Comparison of ENCODE assay signal across 9 mouse cellular contexts in genomic region chr9:110490913-110491312, GRCm38 (mm10). TPM values are rescaled to one million over a fixed set of nuclear protein-coding genes. Genes with fewer than 3 reads are reported as not detected.
DNase-seq lines count a peak whose midpoint lies in the region; ATAC-seq and TF ChIP-seq lines count a peak whose summit lies in the region.
"Had no signal": no experiment of that assay in that cellular context is flagged by ENCODE, and none has a peak within 500 bp of the region (broad histone marks: within the 10 kb centered on the region; RNA-seq: fewer than 3 reads in every experiment).

No protein-coding gene starts in this region.

- H3K9ac ChIP-seq in intestine, postnatal 0 days (ENCODE audit: low read depth, low read length), result no peak overlapping the region
- no peak overlapping the region for H3K9ac ChIP-seq in intestine, embryonic 16.5 days (ENCODE audit: low read depth, low read length)
- H3K9ac ChIP-seq: liver, embryonic 15.5 days had no signal

- peaks cover 6% of the 10 kb centered on the region for H3K9me3 ChIP-seq in intestine, postnatal 0 days (ENCODE audit: control insufficient read depth)
- peaks cover 5% of the 10 kb centered on the region for H3K9me3 ChIP-seq in intestine, embryonic 16.5 days (ENCODE audit: control insufficient read depth, low read length)

- peak; percentile 50 for TF ChIP-seq CTCF in intestine, postnatal 0 days (IDR thresholded peaks at IDR 0.05; ENCODE audit: low read depth)

- DNase-seq in CD4-positive helper T cell, adult 2 months (ENCODE audit: low read depth, low spot score), result peak; percentile 12
- peak; percentile 62 for DNase-seq in R1 (ENCODE audit: low read depth, low spot score)
- DNase-seq in naive thymus-derived CD4-positive, alpha-beta T cell, adult 2 months (ENCODE audit: low read depth), result peak; percentile 40
- no peak for DNase-seq in MN1 (ENCODE audit: low spot score)
- no peak for DNase-seq in frontal cortex, postnatal 25 days (ENCODE audit: low spot score in 2 of 2)
- no peak for DNase-seq in neural tube, embryonic 10.5 days (ENCODE audit: extremely low spot score, low spot score)

- no peak overlapping the region for H3K4me2 ChIP-seq in intestine, postnatal 0 days (replicated peaks; ENCODE audit: low read depth)
- H3K4me2 ChIP-seq in intestine, embryonic 16.5 days (ENCODE audit: low read depth, low read length), result no peak overlapping the region
- H3K4me2 ChIP-seq: liver, embryonic 15.5 days had no signal

- H3K36me3 ChIP-seq in intestine, postnatal 0 days (ENCODE audit: control insufficient read depth, insufficient read depth), result no peaks in the 10 kb centered on the region
- H3K36me3 ChIP-seq in intestine, embryonic 16.5 days (ENCODE audit: control insufficient read depth, insufficient read depth, low read length), result no peaks in the 10 kb centered on the region; the same call in 1 of the 2 replicates
- H3K36me3 ChIP-seq: liver, embryonic 15.5 days had no signal

- 61% methylated on average over 5 of the region's 5 CpGs for WGBS in intestine, postnatal 0 days
- WGBS in intestine, embryonic 16.5 days, result 62% methylated on average over 5 of the region's 5 CpGs

- no peak overlapping the region for H3K4me3 ChIP-seq in intestine, postnatal 0 days (ENCODE audit: low read depth, low read length)
- H3K4me3 ChIP-seq in intestine, embryonic 16.5 days (ENCODE audit: low read length), result no peak overlapping the region
- H3K4me3 ChIP-seq: liver, embryonic 15.5 days had no signal

- no peaks in the 10 kb centered on the region for H3K4me1 ChIP-seq in intestine, postnatal 0 days (replicated peaks; ENCODE audit: control insufficient read depth, insufficient read depth, low read length)
- no peaks in the 10 kb centered on the region for H3K4me1 ChIP-seq in intestine, embryonic 16.5 days (ENCODE audit: control insufficient read depth, insufficient read depth, low read length)
- H3K4me1 ChIP-seq: liver, embryonic 15.5 days had no signal

- no peak overlapping the region for H3K27ac ChIP-seq in intestine, postnatal 0 days (ENCODE audit: low read depth, low read length)
- H3K27ac ChIP-seq in intestine, embryonic 16.5 days (ENCODE audit: low read length), result no peak overlapping the region
- H3K27ac ChIP-seq: liver, embryonic 15.5 days had no signal

- H3K27me3 ChIP-seq in intestine, postnatal 0 days (replicated peaks; ENCODE audit: control insufficient read depth, insufficient read depth, low read length), result no peaks in the 10 kb centered on the region
- no peaks in the 10 kb centered on the region for H3K27me3 ChIP-seq in intestine, embryonic 16.5 days (replicated peaks; ENCODE audit: control insufficient read depth, insufficient read depth, low read length)
- H3K27me3 ChIP-seq: liver, embryonic 15.5 days had no signal

- no peak for ATAC-seq in intestine, postnatal 0 days
- no peak for ATAC-seq in intestine, embryonic 16.5 days

RNA-seq across cellular contexts. Expression of gene Kif9, which starts 14.2 kb away (rescaled TPM):
- 0.17 and 0.43 TPM in 2 replicates for polyA plus RNA-seq in intestine, postnatal 0 days (2015; fragmentation: Nextera tagmentation; extraction: Ambion mirVana)
- polyA plus RNA-seq in intestine, embryonic 16.5 days (2015; fragmentation: Nextera tagmentation; extraction: Ambion mirVana), result 0.53 and 0.78 TPM in 2 replicates

RNA-seq across cellular contexts. Expression of gene Klhl18, which starts 14.4 kb away (rescaled TPM):
- polyA plus RNA-seq in intestine, postnatal 0 days (2015; fragmentation: Nextera tagmentation; extraction: Ambion mirVana), result 5.2 and 5.5 TPM in 2 replicates
- 8.7 and 8.8 TPM in 2 replicates for polyA plus RNA-seq in intestine, embryonic 16.5 days (2015; fragmentation: Nextera tagmentation; extraction: Ambion mirVana)

RNA-seq across cellular contexts. Expression of gene Setd2, which starts 41.5 kb away (rescaled TPM):
- 12.4 and 15.7 TPM in 2 replicates for polyA plus RNA-seq in intestine, postnatal 0 days (2015; fragmentation: Nextera tagmentation; extraction: Ambion mirVana)
- polyA plus RNA-seq in intestine, embryonic 16.5 days (2015; fragmentation: Nextera tagmentation; extraction: Ambion mirVana), result 16.8 and 18.1 TPM in 2 replicates

Comparison
In these comparisons a context has a peak if more than half of its experiments do, and no peak if none do; other contexts are left out.
1. DNase-seq: peak in CD4-positive helper T cell, adult 2 months (single experiment), R1 (single experiment) and naive thymus-derived CD4-positive, alpha-beta T cell, adult 2 months (single experiment); none in MN1 (single experiment), frontal cortex, postnatal 25 days (0 of 2) and neural tube, embryonic 10.5 days (single experiment).